Mouse (Mus musculus): Measurements from ENCODE around the gene Elfn1. TPM values are rescaled to one million over a fixed set of nuclear protein-coding genes. Genes with fewer than 3 reads are reported as not detected.

Elfn1 gene
- total RNA-seq (2023), result not detected

DNA sequence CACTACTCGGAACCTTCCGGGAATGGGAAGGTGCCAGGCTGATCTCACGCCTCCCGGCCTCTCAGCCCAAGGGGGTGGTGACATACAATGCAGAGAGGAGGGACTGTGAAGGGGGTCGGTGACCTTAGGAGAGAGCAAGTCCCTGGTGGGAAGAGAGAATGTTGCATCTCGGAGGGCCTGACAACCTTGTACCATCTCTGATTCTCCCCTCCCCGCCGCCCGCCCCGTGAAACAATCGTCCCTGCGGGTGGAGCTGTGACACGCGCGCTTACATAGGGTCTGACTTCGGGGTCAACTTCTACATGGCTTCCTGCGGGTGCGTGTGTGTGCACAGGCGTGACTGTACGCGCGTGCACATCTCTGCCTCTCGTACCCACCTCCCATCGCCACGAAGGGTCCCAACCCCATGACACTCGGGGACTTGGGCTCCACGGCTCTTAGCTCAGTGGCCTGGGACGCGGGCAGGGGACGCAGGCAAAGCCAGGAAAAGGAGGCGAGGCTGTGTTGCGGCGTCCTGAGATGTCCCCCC lies at the start of gene Elfn1:
Elfn1 (plus strand) TSS at position 230 of the 529 bp plus-strand sequence.

Other genes with a start within 250 kb of the Elfn1 start
- gene Micall2, start 171.6 kb upstream of the Elfn1 start, total RNA-seq (2023), result not detected
- 115 TPM for gene Ints1, start 132.3 kb upstream of the Elfn1 start, total RNA-seq (2023)
- 148 TPM for gene Mafk, start 116.4 kb upstream of the Elfn1 start, total RNA-seq (2023)
- not detected for gene Tmem184a, start 88.0 kb upstream of the Elfn1 start, total RNA-seq (2023)
- not detected for gene Gm26938, start 81.5 kb upstream of the Elfn1 start, total RNA-seq (2023)
- gene Psmg3, start 81.1 kb upstream of the Elfn1 start, total RNA-seq (2023), result 15.1 TPM